Mouse (Mus musculus): Measurements from ENCODE around the gene Arnt2.

DNA sequence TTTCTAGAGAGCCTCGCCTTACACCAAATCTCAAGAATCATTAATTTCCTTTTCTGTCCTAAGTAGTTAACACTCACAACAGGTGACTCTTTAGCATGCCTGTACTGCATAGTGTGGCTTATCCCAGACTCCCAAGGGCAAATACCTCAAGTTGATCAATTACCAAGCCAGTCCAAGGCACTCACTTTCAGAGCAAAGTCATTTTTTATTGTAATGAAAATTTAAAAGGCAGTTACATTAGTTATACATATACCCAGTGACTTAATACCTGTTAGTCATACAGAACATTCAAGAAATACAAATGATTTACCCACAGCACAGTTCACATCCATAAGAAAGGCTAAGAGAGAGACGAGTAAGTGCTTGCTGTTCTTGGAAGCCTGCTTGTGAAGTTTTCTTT lies 163.9 kb downstream of the Arnt2 start:
- TF ChIP-seq CTCF (IDR thresholded peaks at IDR 0.05; ENCODE audit: borderline replicate concordance, insufficient read depth, low read depth, low read length), result no peak
- no peak for TF ChIP-seq POLR2A (IDR thresholded peaks at IDR 0.05; ENCODE audit: borderline replicate concordance, insufficient read depth, low read length)
